Mouse (Mus musculus) spleen, postnatal 36 days (tissue): Measurements from ENCODE around the gene Thra.

Source experiments
- DNase-seq, 2 experiments: peaks; one replicate each; pipeline ENCODE4 v3.0.0; 2022; ENCODE audit warnings: low spot score in 2 of 2, mixed read lengths in 1 of 2

The Thra gene

DNA sequence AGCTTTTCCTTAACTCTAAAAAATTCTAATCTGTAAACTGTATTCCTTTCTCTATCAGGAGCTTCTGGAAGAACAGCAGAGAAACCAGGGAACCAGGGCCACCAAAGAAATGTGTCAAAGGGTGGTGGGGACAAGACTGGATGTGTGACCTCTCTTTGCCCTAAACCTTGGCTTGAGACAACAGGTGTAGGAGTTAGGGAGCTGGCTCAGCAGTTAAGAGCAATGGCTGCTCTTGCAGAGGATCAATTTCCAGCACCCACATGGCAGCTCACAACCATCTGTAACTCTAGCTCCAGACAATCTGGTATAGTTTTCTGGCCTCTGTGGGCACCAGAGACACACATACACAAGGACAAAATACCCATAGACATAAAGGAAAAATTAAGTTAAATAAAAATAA lies 37.5 kb downstream of the Thra start:
- DNase-seq, result no peak

DNA sequence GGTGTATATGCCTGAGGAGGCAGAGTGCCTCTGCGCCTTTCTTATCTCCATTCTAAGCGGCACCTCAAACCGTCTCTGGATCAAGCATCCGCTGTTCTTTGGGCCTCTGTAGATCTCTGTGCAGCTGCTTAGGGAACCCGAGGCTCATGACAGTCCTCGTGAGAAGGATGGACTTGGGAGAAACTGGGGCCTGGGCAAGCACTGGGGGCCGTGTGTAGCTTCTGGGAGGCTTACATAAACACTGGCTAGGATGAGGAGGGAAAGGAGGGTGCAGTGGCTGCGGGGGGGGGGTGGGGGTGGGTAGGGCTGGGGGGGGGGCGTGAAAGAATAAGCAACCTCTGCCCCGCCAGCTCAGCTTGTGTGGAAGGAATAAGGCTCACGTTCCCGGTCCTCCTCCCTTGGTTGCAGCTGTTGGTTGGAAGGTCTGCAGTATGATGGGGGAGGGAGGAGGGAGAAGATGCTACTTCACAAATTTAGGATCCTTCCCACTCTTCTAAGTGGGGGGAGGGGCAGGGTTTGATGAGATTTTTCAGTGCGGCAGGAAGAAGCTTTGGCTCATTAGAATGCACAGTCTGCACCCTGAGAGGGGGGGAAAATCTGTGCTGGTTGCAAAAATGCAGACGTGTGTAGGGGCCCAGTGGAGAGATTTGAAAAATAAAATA lies 41.5 kb downstream of the Thra start:
- DNase-seq, result no peak

- no peak for DNase-seq
Observed at GRCm38 (mm10) chr11:98782651-98783235, 42.3 kb downstream of the Thra start.

DNA sequence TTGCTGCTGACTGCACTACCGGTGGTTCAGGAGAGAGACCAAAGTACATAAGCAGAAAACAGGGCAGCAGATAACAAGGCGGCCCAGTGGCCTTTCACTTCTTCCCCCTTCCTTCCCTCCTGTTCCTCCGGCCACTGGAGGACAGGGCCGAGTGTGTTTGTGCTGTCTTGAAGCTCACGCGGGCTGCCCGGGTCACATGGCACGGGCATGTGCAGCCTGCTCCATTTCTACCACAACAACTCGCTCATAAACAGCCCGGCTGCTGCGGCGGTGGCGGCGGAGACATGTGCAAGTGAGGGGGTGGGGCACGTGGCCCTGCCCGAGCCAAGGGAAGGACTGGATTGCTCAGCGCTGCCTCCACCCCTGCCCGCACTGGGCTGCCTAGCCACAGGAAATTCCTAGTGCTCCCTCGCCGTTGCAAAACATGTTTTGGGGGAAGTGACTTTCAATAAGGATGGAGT lies 42.8 kb downstream of the Thra start:
- peak; percentile 79 to 81 for DNase-seq

GRCm38 (mm10) chr11:98784139-98784538 lies 43.7 kb downstream of the Thra start:
- DNase-seq, result no peak

DNA sequence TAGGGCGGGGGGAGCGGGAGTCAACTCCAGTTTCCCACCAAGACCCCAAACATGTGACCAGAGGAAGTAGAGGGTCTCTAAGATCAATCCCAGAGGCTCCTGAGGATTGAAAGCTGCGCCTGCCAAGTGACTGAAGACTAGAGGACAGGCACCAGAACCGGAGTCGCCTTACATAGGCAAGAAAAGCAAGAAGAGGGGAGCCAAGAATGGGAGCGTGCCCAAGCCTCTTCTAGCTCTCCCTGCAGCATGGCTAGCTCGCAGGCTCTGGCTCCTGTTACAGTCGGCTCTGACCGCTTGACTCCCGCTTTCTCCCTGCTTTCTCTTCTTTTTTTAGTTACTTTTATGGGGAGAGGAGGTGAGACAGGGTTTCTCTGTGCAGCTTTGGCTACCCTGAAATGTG lies 44.8 kb downstream of the Thra start:
- DNase-seq, result no peak

DNA sequence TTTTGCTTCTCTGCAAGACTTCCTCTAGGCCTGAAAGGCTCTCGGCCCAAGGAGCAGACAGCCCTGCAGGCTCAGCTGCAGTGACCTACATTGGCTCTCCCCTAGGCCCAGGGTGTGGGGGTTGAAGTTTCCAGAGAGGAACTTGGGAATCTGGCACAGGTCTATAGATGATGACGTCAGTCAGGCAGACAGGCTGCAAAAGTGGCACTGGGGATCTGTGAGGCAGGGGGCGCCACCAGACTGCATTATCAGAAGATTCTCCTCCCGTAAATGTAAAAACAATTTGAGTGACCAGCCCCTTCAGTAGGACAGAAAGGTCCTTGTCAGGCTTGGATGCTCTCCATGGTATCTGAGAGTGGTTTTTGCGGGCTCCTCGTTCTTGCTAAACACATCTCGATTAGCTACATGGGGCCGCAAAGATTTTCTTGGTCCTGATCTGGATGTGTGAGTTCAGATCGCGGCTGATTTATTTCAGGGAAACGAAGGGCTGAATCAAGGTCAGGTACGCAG lies 45.4 kb downstream of the Thra start:
- DNase-seq, result peak; percentile 68 to 73

- peak; percentile 87 to 92 for DNase-seq
Observed at GRCm38 (mm10) chr11:98786359-98787214, 46.1 kb downstream of the Thra start.

- no peak for DNase-seq
Observed at GRCm38 (mm10) chr11:98787229-98787628, 46.8 kb downstream of the Thra start.

GRCm38 (mm10) chr11:98787691-98788090 lies 47.3 kb downstream of the Thra start:
- no peak for DNase-seq

DNA sequence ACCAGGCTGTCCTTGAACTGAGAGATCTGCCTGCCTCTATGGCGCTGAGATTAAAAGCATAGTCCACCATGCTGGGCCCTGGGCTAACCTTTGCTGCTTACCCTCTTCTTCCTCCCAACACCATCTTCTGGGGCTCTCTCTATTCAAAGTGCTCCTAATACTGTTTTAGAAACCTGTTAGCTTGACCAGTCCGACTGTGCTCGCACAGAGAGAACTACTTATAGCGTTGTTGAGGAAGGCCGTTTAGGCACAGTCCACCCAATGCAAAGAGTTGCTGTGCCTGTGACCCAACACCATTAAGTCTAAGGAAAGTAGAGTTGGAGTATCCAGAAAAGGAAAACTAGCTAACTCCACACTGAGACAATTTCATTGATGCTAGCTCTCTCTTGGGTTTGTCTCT lies 47.7 kb downstream of the Thra start:
- no peak for DNase-seq

- DNase-seq, result peak; percentile 93 to 94
Observed at GRCm38 (mm10) chr11:98788550-98789218, 48.2 kb downstream of the Thra start.

- no peak for DNase-seq
Observed at GRCm38 (mm10) chr11:98789219-98789807, 48.9 kb downstream of the Thra start.

GRCm38 (mm10) chr11:98789824-98790223 lies 49.4 kb downstream of the Thra start:
- DNase-seq, result no peak

GRCm38 (mm10) chr11:98790631-98791205 lies 50.3 kb downstream of the Thra start:
- no peak for DNase-seq

DNA sequence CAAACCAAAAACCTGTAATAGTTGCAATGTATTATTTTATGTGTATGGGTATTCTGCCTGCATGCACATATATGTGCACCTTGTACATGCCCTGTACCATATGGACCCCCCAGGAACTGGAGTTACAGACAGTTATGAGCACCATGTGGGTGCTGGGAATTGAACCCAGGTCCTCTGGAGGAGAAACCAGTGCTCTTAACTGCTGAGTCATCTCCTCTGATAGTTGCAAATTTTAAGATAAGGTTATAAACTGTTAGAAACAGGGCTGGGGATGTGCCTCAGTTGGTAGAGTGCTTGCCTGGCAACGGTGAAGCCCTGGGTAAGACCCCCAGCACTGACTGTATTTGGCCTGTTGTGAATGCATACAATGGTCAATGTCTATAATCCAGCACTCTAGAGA lies 51.0 kb downstream of the Thra start:
- no peak for DNase-seq

DNA sequence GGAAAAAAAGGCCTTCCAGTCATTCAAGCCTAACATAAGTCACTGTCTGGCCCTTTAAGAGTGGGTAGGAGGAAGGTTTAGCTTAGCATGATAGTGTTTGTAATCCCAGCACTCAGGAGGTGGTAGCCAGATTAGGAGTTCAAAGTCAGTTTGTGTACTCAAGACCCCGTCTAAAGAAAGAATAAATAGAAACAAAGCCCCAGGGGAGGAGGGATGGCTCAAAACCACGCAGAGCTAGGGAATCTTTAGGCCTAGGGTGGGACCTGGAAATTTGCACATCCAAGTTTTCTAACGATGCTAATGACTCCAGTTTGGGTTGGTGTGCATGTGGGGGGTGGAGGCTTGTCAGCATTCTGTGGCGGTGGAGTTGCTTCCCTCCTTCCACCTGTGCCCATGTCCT lies 51.6 kb downstream of the Thra start:
- DNase-seq, result no peak

- peak; percentile 75 for DNase-seq
Observed at GRCm38 (mm10) chr11:98794469-98795014, 54.1 kb downstream of the Thra start.

DNA sequence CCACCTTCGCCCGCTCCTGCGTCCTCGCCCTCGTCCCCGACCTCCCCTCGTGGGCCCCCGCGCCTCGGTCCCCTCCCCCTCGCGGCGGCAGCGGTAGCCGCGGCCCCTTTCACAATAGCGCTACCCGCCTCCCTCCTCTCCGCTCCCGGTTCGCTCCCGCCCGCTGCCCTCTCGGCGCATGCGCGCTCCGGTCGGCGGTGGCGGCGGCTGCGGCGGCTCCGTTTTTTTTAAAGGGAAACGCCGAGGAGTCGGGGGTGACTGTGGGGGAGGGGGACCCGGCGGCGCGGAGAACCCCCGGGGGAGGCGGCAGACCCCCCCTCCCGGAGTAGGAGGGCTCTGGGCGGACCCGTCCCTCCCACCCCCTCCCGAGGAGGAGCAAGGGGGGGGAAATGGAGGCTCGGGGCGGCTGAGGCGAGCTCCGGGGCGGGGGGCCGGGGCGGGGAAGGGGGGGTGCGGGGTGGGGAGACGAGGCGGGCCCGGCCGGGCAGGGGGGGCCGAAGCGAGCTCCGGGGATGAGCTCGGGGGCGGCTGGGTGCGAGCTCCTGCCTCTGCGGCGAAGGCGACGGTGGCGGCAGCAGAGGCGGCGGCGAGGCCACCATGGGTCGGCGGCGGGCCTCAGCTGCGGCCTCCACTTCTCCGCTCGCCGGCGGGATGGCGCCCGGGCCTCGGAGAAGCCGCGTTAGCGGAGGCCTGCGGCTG lies 54.7 kb downstream of the Thra start, which contains the start of gene Msl1:
Msl1 (plus strand) TSS at position 502 of the 699 bp plus-strand sequence.
- DNase-seq, result peak; percentile 85 to 87
